Mouse (Mus musculus) neural tube, embryonic 10.5 days (tissue): ENCODE measurements at regions not wholly inside any gene's neighbourhood (a gene's known extent, or its start where the extent isn't known, plus 50 kb on each side); places are given as distances from the start of the nearest gene placed in this dataset.

ENCODE experiments used
- DNase-seq: peaks from one replicate; pipeline ENCODE4 v3.0.0-alpha.2; 2017; ENCODE audit warnings: low spot score; ENCODE audit errors: extremely low spot score

DNA sequence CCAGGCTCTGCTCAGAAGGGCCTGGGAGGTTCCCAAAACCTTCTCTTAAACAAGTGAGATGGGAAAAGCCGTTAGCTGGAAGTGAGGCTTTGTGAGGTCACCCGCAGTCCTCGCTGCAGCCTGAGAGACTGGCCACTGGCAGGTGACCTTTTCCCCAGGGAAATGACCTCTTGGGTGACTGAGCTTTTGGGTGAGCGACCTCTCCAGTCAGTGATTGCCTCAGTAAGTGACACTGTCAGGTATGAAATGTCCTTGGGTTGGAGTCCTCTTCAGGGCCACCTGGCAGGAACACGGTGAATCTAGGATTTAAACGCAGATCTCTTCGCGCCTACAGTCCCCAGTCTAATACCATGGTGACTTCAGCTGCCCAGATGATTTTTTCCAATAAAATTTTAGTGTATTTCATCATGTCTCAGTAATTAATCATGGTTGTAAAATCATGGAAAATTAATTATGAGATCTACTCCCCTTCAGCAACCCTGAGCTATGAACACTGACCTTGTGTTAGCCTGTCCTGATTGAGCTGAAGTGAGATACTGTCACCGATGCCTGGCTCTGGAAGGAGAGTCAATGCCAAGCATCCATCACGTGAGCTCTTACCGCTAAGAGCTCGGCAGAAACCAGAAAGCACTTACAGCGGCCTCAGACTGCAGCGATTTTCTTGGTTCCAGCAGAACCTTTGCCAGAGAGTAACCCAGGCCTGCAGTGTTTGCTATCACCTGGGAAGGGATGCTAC, 87.5 kb upstream of the Sulf2 start:
- DNase-seq = no peak

DNA sequence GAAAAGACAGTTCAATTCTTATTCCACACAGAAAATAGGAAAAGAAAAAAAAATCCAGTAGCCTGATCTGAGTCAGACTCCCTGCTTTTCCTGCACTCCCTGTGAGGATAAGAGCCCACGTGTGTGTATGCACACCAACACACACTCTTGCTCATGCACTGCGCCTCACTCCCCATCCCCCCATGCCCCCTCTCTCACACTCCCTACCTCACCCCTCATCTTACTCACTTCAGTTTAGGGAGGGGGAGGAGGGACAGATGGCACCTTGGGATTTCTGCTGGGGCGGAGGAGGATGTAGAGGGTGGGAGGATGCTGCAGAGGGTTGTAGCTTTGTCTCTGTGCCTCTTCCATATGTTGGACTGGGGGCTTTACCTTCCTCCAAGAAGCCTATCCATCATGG, 85.8 kb upstream of the Sulf2 start:
- no peak for DNase-seq

DNA sequence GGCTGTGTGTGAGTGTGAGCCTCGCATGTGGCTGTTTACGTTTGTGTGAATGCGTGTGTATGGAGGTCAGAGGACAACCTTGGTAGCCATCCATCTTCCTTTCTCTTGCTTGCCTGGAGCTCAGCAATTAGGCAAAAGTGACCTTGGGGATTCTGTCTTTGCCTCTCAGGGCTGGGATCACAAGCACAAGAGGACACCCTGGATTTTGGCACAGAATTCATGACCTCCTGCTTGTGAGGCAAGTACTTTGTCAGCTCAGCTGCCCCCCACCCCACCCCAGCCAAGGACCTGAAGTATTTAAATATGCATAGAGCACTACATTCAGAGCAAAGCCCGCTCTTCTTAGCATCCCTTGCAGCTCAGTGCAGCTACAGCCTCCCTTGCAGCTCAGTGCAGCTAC, 84.6 kb upstream of the Sulf2 start:
- no peak for DNase-seq

DNA sequence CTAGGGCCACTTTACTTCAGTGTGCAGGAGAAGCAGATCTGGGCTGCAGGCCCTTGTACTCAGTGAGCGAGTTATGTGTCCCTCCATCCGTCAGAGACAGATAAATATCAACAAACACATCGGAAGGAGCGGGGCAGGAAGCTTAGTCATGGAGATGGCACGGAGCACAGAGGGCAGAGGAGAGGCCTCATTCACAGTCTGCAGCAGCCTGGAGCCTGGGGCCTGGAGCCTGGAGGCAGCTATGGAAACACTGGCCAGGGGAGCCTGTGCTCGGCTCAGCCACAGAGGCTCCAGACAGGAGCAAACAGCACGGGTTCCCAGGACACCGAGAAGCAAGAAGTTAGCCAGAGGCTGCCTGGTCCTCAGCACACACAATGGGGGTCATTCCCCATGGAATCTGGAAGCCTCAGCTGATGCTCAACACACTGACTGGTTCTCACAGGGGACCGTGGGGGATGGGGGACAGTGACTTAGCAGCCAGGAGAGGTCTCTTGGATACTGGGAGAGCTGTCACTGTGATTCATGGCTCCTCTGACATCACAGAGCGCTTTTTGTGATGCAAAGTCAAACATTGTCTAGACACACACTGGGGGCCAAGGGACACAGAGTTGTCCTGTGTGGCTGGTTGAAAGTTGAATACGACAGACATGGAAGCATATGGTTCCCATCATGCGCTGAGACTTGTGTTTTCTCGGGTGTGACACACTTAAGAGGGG, 82.2 kb upstream of the Sulf2 start:
- peak; percentile 78 for DNase-seq

DNA sequence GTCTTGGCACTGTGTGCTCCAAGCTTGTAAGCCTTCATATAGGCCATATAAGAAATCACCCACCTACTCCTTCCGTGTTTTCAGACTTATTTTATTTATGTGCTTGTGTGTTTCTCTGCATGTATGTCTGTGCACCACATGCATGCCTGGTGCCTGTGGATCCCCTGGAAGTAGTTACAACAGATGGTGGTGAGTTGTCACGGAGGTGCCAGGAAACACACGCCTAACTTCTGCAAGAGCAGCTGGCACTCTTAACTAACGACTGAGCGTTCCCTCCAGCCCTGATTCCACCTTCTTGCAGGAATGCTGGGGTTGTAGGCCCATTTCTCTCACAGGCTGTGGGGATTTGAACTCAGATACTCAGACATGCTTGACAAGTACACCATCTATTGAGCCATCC, 80.6 kb upstream of the Sulf2 start:
- no peak for DNase-seq

DNA sequence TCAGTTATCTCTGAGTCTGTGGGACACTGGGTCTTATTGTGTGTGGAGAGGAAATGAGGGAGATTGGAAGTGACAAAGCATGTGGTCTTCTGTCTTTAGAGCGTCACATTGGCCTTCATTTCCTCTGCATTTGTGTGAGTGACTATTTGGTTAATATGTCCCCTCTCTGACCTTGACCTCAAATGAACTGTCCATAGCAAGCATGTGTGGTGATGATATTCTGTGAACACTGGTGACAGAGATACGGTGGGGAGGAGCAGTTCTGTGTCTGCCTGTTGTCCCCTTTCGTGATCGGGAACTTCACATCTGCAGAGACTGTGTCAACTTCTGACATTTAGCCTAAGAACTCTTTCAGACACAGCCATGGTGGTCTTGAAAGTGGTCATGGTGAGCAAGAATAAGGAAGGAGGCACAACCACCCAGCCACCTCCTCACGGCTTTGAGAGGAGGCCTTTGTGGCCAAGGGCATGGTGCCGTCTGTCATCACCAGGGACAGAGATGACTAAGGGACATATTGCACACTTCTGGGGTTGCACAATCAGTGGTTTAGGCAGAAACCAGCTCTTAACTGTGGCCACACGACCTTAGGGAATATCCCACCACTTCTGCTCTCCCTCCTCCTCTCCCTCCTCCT, 79.2 kb upstream of the Sulf2 start:
- DNase-seq = no peak

DNA sequence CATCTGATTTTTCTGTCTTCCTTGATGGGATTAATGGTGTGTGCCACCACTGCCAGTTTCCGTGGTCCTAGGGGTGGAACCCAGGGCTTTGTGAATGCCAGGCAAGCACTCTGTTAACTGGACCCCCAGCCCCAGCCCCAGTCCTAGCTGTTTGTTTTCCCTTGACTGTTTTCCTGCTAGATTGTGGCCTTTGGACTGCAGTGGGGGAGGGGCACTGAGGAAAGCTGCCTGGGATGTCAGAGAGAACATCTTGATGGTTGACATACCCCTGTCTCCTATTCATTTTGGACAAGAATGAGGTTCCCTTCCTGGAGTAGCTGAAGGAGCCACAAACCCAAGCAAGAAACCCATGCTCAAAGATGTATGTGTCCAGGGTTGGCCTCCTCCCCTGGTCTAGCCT, 77.8 kb upstream of the Sulf2 start:
- no peak for DNase-seq

DNA sequence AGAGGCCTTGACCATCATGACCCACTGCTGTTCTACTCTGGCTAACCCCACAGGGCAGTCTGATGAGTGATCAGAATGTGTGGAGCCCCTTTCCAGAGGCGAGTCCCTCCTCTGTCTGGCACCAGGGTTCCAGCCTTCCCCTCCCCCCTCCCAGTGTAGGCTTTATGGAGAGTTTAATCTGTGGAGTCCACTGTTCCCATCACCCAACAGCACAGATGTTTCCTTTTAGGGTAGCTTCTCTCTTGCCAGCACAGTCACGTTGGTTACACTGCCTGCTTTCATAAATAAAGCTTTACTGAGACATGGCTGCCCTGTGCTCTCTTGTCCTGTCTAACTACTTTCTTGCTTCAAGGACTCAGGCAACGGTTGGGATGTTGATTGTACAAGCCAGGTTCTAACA, 76.9 kb upstream of the Sulf2 start:
- no peak for DNase-seq

DNA sequence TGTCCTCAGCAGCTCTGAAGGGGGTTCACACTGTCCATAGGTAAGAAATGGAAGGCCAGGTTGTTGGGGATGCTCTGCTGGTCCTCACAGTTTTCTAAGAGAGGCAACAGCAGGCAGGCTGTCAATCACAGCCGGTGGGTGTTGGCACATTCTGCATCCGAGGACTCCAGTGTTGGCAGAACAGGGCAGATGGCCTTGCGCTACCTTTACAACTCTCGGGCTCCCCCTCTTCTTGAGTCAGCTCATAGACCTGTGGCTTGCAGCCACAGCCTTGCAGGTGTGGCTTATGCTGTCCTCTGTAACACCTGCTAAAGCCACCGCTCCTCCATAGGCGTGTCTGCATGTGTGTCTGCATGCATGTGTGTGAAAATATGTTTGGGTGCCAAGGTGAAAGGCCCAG, 75.2 kb upstream of the Sulf2 start:
- no peak for DNase-seq

DNA sequence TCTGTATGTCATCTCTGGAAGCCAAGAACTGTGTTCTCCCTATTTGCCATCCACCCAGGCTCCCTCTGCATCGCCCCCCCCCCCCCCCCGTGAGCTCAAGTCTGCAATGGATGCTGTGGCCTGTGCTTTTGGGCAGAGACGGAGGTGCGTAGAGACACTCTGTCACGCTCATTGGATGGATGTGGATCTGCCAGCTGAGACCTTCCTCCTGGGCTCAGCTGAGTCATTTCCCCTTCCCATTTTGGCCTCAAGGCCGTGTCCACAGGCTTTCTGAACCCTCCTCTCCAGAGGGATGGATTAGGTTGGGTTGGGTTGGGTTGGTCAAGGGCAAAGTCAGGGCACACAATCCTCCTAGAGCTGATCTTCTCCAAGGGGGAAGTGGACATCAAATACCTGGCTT, 72.9 kb upstream of the Sulf2 start:
- DNase-seq = no peak

DNA sequence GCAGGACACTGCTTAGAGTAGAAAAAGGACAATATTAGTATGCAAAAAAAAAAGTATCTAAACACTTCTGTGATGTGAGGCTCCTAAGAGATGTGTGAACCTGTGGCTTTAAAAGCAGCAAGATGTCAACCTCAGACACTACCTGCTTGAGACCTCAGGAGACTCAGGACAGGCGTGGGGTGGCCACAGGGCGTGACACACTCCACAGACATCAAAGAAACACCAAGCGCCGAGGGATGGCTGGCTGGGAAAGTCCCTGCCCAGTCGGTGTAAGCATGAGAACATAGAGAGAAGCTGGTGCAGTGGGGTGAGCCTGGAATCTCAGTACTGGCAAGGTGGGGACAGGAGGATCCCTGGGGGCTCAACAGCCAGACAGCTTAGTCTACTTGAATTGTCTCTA, 72.0 kb upstream of the Sulf2 start:
- DNase-seq = no peak

DNA sequence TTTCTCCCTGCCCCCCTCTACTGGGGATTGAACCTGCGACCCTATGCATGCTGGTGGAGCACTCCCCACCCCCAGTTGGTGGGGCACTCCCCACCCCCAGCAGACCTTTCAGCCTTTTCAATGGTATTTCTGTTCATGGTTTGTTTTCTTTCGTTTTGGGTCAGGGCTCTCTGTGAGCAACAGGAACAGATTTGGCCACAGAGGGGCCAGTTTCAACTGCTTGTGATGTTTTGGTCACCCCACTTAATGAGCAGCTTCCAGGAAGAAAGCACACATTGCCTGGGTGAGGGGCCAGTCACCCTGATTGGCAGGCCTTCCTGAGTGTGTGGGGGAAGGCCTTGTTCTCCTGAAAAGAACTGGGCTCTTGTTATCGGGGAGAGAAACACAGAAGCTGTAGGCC, 71.5 kb upstream of the Sulf2 start:
- DNase-seq = peak; percentile 38

DNA sequence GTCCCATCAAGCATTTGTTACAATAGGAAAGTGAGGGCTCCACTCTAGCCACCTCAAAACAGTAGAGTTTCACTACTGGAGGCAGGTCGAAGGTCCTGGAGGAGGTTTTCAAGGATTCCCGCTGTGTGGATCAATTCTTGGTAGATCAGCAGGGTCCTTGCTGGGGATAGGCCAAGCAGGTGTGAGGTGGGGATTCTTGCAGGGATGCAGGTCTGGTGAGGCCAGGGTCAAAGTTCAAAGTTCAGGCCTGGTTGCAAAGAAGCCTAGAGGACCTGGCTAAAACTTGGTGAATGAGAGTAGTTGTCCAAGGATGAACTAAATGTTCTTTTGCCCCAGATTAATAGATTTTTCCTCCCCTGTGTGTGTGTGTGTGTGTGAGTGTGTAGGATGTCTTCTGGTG, 70.9 kb upstream of the Sulf2 start:
- DNase-seq = no peak

DNA sequence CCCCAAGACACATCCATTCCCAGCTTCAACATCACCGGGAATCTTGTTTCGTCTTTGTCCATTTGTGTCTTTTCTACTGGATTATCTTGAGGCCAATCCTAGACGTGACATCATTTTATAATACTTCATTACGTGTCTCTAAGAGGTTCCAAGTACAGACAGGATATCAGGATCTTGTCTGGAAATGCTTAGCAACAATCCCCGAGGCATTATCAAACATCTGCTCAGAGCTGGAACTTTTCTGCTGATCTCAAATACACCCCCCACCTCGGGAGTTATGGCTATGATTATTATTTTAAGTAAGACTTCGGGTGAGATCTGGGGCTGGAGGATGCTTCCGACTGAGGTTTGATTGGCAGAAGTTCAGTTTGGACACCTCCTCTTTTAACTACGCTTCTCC, 69.9 kb upstream of the Sulf2 start:
- no peak for DNase-seq

DNA sequence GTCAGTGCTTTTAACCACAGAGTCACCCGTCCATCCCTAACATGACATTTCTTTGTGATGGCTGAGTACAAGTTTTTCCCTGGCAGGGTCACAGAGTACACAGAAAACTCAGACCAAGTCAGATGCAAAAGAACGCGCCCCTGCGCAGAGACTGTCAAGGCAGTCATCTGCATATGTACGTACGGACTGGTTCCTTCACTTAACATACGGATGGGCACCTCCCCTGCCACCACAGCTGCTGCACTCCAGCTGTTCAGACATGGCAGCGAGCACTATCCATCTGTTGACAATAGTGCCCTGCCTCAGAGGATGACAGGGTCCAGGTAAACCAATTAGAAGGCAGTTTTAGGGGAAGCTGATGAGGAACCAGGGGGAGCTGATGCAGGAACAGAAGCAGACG, 63.3 kb upstream of the Sulf2 start:
- no peak for DNase-seq

DNA sequence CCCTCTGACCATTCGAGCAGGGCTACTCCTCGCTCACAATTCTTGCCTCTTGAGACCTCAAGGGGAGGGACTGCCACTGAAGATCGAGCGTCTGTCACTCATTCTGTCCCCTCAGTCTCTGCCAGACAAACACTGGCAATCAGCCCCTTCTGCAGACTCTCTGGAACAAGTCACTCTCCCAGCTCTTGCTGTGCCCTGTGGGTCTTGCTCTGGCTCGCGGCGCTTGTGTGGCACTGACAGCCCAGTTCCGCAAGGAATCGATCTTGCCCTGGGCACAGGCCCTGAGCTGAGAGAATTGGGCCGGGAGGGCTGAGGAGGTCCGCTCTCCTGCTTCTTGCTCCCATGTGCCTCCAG, 61.0 kb upstream of the Sulf2 start:
- no peak for DNase-seq

DNA sequence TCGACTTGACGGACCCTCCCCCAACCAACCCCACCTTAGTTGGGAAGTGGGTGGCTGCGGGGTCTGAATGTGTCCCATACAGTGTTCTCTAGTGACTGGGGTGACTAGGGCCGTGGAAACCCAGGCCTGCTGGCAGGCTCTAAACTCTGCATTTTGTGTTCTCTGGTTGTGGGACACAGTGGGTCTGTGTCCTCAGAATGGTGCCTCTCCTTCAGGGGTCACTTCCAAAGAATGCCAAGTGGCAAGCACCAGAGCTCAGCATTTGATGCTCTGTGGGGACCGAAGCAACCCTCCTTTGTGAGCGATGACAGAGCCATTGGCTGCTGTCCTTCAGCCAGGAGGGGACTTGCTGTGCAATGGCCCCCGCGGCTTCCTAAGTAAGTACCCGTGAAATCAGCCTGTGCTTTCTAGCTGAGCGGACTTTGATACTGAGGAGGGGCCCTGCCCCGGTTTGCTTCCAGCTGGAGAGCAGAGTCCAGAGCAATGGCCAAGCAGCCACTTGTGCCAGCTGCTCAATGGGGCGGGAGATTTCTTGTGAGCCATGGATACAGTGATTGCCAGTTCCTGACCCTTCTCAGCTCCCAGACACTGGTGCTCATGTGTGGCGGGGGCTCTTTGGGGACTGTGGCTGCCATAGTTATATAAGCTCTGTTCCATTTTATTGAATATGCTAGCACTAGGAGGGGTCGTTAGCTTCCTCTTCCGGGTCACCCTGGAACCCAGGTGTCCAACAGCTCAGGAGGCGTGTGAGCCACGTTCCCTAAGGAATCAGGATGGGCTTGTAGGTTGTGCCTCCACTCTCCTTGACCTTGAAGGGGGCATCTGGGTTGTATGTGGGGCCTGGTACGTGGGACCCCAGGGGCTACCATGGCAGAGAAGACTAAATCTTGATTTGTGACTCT, 60.4 kb upstream of the Sulf2 start:
- peak; percentile 42 for DNase-seq

DNA sequence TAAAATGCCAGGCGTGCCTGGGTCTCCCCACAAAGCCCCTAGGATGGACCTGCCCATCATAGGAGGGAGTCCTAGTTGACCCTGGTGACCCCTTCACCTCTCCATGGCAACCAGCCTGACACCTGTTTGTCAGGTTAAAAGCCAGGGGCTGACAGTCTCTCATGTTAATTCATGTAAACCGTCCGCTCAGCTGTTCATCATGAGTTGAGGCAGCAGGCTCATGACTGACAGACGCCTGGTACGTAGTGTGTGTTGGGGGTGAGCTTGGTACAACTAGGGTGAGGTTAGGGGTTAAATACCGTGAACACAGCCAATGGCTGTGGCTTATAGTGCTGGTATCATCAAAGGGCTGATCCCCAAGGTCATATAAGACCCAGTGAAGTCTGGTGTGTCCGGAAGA, 59.7 kb upstream of the Sulf2 start:
- peak; percentile 56 for DNase-seq

DNA sequence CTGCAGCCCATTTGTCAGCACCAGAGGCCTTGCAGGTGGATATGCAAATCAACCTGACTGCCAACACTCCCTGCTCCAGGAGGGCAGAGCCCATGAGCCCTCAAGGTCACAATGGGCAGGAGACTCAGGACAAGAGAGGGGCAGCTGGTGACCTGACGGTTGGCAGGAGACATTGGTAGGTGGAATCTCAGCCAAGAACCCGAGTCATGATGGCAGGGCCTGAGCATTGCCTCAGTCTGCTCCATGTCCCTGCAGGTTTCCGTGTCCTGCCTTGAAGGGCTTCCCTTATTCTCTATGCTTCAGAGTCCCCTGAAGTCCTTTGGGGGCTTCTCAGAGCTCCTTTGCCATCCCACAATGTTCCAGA, 51.7 kb upstream of the Sulf2 start:
- DNase-seq = no peak

DNA sequence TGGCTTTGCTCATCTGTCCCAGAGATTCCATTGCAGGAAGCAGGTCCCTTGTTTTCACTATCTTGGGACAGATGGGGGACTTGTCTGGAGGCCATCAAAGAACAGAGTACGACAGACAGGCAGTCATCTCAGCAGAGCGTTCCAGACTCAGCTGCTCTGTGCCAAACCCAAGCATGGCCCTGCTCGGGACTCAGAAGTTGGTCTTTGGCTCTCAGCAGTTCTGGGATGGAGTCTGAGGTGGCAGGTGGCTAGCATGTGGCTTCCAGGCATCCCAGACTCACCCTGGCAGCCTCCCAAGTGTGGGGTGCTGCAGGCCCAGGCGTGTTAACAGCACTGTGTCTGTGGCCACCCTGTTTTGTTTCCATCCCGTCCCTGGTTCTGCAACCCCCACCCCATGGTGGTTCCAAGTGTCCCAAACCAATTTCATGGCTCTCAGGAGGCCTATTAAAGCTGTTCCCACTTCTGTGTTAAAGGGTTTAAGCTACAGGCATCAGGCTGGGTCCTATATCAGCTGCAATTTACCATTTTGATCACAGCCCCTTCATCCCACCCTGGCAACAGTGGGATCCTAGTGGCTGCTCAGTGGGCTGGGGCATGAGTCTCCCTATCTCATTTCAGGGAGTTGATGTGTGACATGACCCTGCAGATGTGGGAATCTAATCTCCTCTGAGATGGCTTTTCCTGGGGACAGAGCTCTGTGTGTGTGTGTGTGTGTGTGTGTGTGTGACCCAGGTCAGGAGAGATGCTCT, 51.1 kb upstream of the Sulf2 start:
- DNase-seq = no peak
